Mouse (Mus musculus) cerebellum, adult (tissue): ENCODE results near the gene Aste1.

Source experiments
- ATAC-seq: cut with Nextera tagmentation; 2 replicates; pipeline ENCODE4 v1.9.2; 2017; ENCODE audit warnings: mild to moderate bottlenecking, moderate library complexity, mixed read lengths; ENCODE audit not compliant: insufficient number of reproducible peaks, low FRiP score, low TSS enrichment

The Aste1 gene

DNA sequence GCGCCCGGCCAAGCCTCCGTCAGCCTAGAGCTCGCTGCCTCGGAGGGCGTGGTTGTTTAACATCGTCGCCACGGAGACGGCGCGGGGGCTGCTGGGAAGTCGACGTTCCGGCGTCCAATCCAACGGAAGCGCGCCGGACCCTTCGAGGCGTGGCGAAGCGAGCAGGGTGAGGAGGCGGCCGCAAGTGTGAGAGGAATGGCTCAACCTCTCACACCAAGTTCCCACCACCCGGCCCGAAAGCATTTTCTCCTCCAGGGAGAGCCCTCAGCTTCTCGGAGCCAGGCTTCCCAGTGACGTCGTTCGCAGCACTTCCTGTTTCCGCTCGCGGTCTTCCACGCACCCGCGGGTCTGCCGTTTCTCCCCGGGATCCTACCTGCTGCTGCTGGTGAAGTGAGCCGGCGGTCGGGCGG lies at the start of gene Aste1, which contains the start of gene Nek11:
Gene Aste1, plus strand, starts transcription at position 175 of the 410 bp plus-strand sequence.
Gene Nek11, minus strand, starts transcription at position 307 of the 410 bp plus-strand sequence.
- ATAC-seq = peak; percentile 97

DNA sequence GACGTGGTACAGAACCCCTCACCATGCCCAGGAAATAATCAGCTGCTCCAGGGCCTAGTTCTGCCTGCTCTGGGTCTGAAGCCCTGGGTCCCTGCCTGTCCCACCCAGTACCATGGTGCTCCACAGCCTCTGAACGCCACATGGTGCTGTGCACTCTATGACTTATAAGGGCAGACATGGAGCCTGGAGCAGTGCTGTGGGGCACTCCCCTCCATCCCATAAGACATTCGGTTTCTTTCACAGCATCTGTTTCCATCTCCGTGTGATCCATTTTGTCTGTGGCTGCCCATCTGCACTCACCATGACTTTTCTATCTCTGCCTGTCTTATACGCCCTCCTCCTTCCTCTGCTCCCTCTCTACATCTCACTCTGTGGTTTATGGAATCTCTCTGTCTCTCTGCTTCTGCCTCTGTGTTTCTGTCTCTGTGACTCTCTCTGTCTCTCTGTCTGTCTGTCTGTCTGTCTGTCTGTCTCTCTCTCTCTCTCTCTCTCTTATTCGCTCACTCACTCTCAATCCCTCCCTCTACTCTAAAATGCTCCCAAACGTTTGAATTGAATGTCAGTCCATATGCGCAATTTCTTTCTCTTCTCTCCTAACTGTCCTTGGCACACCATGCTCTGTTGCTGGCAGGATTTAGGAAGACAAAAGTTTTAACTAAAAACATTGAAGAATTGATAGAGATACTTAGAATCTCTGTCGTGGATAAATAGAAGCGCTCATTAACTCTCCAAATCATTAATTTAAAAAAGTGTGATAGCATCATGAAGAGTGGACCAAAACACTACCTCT lies 46.8 kb upstream of the Aste1 start:
- ATAC-seq = no peak

DNA sequence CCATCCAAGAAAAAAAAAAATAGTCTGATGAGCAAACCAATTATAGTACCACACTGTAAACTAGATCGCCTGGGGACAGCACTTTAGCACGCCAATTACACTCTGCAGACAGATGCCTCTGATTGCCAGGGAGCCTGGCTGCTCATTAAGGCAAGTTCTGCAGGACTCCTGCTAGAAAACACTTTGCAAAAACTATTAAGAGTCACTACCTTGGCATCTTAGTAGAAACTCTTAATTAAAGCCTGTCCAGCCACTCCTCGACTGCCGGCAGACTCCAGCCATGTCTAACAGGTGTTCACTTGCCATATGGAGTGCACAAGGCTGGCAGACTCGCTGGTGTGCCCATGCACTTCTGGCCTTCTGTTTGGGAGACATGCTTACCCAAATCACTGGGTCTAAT lies 46.2 kb upstream of the Aste1 start:
- ATAC-seq = no peak

DNA sequence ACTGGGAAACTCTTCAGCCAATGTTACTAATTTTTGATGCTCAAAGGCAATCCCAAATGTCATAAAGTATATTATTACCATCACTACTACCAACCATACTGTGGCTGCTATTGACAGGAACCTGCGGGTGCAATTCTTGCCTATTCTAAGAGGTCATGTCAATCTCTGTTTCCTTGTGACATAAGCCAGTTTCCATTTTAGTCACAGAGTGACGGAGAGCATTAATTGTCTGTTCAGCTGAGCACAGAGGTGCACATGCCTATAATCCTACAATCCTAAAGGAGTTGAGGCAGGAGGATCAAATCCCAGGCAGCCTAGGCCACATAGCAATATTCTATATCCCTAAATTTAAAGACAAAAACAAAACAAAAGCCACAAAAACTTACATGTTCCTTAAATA lies 33.0 kb upstream of the Aste1 start:
- ATAC-seq = no peak

DNA sequence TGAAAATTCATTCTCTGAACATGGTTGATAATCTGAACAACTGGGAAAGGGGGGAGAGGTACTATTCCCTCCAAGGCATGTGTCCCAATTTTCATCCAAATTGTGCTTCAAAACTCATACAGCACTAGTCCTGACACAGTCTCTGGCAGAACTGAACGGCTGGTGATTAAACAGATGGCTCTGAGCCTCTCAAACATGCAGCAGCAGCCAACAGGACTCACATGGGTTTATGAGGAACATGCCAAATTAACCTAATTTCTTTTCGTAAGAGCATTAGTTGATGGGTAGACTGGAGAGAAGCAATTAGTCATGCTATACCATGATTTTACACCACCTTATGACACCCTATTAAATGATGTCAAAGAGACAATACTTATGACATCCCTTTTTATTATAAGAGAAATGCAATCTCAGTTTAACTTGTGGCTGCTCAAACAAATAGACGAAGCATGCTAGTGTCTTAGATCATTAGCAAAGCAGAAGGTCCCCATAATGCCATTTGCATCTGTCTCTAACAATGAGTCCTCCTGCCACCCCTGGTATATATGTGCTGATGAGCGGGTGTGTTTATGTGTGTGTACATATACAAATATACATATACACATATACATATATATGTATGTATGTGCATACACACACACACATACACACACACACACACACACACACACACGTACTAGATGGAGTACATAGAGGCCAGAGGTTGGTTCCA lies 31.5 kb upstream of the Aste1 start:
- ATAC-seq = no peak

DNA sequence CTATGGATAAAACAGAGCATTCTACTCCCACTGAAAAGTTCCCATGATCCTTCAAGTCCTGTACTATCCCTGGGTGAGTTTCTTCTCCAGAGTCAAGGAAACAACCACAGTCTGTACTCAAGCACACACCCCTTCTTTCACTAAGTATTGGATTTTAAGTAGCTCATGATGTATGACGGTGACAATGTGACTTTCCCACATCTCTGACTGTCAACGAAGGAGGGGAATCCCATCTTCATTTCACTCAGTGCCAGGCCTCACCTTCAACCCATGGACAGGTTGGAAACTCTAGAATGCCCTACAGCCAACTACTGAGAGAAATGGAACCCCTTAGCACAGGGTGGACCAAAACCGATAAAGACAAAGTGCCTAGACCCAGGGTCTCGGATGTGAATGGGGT lies 29.0 kb upstream of the Aste1 start:
- ATAC-seq = no peak

DNA sequence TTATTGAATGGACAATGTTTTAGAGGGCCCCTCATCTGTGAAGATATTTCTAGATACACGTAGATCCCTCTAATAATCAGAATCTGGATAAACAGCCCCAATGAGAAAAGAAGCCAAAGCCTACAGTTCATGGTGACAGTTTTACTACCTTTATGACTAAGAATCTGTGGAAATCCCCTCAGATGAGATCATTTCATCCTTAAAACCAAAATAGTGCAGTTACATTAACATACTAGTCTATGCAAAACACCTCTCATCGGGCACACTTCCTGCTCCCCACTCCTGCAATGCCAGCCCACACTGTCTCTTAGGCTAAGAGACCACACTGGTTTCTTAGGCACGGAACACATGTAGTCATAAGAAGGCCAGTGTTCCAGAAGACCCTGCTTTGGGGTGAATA lies 26.6 kb upstream of the Aste1 start:
- ATAC-seq = no peak

DNA sequence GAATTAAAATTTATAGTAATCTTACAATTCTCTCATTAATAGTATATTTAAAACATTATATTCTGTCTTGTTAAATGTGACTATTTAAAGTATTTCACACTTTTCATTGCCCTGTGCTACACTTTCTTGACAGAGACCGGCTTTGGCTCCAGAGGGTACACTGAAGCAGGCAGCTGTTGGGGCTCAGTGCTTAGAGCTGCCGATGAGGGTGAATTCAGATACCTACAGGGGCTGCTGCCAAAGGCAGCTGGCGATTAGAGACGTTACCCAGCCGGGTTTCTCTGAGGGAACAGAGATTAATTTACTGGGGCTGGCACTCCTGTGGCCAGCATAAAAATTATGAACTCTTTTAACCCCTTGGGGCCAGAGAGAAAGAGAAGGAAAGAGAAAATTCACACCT lies 20.8 kb upstream of the Aste1 start:
- ATAC-seq = no peak

DNA sequence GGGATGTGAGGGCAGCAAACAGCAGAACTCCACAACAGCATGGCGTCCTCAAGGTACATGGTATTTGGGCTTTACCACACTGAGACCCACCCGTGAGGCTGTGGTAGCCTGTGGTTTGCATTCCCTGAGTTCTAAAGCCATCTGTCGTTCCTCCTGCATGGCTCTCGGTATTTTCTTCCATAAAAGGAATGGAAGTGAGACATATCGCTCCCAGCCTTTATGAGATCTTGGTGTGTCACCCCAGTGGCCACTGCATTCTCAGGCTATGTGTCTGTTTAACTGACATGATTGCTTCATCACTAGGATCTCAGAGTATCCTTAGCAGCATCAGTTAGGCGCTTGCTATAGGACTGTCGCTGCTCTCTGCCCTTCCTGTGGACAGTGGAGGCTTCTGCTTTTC lies 18.8 kb upstream of the Aste1 start:
- no peak for ATAC-seq

DNA sequence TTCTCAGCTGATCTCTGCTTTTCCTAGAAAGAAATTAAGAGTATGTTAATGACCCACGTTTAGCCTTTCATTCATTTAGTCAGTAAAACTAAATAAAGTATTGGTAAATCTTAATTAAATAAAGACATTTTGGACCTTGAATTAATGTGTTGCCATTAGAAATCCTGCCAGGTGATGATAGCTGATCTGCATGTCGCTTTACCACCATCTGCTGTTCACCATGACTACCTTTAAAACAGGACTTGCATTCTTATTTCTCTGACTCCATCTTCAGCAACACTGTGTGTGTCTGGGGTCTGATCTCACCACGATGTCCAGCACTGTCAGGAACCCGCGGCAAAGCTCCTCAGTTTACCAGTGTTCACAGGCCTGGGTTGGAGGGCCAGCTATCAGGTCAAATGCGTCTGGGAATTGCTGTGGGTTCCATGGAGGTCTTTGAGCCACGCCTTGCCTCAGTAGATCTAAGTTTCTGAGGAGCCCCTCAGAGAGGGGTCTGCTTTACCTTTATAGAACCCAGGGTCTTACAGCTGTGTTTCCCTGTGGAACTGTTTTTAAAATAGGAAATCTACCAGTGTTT lies 18.1 kb upstream of the Aste1 start:
- ATAC-seq = no peak

DNA sequence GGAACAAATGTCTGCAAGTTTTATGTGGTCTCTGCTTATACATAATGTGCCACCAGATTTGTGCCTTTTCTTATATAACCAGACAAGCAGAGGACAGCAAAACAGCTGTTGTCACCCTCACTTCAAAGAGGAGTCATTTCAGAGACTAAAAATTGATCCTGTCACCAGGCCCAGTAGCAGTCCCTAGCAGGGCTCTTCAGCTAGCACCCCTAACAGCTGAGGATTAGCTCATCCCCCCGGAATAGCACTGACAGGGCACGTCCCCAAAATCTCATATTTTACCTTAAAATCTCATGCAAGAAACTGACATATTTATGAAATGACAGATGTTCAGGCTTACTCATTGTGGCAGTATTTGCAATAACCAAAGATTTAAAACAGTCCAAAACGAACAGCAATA lies 17.6 kb upstream of the Aste1 start:
- ATAC-seq = no peak

DNA sequence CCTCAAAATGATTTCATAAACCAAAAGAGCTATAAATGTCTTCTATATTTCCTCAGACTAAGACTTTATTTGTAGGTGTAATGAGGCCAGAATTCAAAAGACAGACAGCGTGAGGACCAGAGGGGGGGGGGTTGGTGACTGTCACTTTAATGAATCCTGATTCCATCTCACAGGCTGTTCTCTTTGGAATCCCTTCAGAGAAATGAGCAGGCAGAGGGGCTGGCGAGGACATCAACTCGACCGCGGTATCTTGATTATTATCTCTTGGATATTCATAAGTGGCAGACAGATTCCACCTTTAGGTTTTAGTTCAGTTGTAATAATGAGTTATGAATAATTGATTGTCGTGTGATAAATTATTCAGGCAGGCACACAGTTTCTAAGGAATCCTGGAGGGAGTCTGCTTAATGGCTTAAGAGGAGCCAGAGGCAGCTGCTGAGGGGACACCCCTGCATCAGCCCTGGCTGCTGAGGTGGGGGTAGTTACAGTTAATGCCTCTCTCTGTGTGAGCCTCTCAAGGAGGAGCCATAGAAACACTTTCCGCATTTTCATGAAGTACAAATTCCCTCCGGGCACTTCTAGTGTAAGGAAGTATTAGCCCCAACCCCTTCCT lies 15.6 kb upstream of the Aste1 start:
- no peak for ATAC-seq

DNA sequence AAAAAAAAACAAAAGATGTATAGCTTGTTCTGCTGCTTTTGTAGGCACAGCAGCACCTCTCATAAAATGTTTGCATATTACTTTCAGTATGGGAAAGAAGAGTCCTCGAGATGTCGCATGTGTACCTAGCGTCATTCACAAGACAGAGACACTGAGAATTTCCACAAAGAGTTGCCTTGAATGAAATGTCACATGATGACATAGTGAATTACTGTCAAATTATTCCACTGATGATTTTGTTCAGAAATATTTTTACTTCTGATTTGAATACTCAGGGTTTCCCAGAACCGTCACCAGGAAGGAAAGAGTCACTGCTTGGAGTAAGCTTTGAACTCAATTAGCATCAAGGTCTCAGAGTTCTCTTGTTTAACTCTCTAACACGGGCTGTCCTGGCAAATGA lies 7.8 kb upstream of the Aste1 start:
- ATAC-seq = no peak

DNA sequence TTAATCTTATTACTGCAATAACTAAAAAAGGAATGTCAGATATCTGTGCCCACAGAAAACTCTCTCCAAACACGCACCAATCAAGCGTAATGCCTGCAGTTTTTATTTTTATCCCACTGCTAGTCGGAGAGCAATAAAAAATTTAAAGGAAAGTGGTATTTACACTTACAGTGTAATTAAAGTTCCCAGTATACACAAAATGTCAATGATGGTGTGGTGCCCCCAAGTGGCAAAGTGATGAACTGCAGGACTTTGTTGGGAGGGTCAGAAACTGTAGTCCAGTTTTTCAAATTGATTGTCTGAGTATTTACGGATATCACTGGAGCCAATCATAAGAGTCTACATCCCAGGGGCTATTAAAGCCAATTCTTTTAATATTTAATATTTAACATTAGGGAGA lies 5.9 kb upstream of the Aste1 start:
- no peak for ATAC-seq

DNA sequence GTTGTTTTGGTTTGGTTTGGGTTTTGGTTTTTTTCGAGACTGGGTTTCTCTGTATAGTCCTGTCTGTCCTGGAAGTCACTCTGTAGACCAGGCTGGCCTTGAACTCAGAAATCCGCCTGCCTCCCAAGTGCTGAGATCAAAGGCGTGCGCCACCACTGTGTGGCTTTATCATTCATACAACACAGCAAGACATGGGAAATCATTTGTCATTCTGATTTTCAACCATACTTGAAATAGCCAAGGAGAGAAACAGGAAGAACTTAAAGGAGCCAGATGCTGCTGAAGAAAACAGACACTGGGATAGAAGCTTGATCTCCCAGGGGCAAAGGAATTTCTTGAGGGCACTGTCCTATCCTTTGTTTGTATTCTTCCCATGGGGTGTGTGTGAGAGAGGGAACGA lies 4.6 kb upstream of the Aste1 start:
- ATAC-seq = no peak

DNA sequence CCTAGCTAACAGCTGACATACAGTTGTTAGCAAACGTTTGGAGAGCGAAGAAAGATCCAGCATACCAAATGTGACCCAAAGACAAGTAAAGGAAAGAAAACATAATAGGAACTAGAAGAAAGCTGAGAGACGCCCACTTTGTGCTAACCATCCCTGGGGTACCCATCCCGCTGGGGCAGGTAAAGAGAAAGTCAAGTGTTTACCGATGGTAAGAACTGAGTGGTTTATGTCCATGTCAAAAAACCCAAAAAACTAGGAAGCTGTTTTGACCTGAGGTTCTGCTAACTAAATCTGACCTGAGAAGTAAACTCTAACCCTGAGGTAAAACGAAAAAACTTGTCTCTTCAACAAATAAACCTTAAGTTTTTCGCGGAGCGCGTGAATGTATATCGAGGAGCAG lies 472 bp upstream of the Aste1 start:
- no peak for ATAC-seq

DNA sequence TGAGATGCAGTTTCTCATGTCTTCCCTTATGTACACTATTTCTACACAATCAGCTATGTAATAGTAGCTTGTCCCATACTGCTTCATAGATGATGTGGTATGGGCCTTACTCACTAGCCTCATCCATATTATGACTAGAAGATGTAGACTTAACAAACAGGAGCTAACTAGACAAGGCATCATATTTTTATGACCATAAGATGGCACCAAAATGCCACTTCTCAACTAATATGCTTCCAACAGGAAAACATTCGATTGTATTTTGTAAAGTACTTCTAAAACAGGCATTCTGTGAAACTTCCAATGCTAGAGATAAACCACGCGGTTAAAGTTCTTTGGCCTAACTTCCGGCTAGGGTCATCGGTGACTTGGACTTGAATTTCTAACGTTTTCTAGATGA lies 13.4 kb downstream of the Aste1 start:
- no peak for ATAC-seq

DNA sequence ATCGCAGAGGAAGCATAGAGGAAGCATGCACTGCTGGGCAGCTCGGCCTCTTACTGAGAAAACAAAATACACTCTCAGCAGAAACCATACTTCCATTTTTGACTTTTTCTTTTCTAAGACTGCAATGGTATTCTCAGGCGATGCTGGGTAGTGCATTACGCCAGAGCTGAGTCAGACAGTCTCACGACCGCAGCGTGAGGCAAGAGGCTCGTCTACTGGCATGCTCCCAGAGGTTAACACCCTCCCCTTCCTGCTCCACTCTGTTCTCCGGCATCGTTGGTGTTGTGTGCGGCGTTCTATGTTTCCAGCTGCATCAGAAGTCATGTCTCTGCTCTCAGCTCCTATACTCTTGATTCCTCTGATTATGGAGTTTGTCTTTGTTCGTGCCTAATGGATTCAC lies 63.8 kb downstream of the Aste1 start:
- no peak for ATAC-seq

DNA sequence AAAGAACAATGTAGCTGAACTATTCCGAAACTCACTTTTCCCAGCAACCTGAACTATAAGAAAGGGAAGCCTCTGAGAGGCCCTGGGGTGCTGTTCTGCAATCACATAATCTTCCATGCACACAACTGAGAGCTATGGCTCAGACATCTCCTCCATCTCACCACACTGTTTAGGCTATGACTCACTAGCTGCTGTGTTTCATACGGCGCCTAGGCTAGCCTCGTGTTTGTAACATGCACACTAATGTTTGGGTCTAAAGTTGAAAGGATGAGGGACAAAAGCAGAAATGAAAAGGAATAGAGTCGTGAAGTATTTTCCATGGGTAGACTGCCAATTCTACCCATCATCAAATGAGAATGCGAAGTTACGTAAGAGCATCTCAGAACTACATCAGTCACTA lies 66.3 kb downstream of the Aste1 start:
- no peak for ATAC-seq
